Comparison of ENCODE assay signal across 9 mouse cellular contexts in the genomic region with DNA sequence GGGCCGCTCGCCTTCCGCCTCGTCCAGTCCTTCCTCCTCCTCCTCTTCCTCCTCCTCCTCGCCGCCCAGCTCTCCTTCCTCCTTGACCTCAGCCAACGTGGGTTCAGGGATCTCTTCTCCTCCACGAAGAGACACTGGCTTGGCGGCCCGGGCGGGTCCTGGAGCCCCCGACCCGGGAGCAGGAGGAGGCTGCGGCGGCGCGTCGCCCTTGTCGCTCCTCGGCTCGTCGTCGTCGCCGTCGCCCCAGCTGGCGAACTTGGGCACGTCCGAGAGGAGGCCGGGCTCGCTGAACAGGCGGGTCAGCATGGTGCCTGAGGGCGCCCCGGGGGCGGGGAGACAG. TPM values are rescaled to one million over a fixed set of nuclear protein-coding genes. Genes with fewer than 3 reads are reported as not detected.
A peak's percentile ranks its signal among the peaks of the same experiment; 100 is the strongest.
DNase-seq lines count a peak whose midpoint lies in the region; ATAC-seq and TF ChIP-seq lines count a peak whose summit lies in the region.
"Had no signal": no experiment of that assay in that cellular context is flagged by ENCODE, and none has a peak within 500 bp of the region (broad histone marks: within the 10 kb centered on the region; RNA-seq: fewer than 3 reads in every experiment).

No protein-coding gene starts in this region.

- H3K4me2 ChIP-seq in kidney, embryonic 14.5 days (replicated peaks; ENCODE audit: low read depth, low read length) = peak overlapping the region; percentile 18
- H3K4me2 ChIP-seq in embryonic facial prominence, embryonic 11.5 days (ENCODE audit: low read depth, low read length) = peak overlapping the region; percentile 26
- H3K4me2 ChIP-seq in hindbrain, embryonic 15.5 days = peak overlapping the region; percentile 55
- peak overlapping the region; percentile 36 for H3K4me2 ChIP-seq in midbrain, postnatal 0 days (ENCODE audit: low read depth, low read length, poor library complexity, severe bottlenecking)

- ATAC-seq in kidney, embryonic 14.5 days (ENCODE audit: low FRiP score, low TSS enrichment) = no peak
- ATAC-seq in embryonic facial prominence, embryonic 11.5 days (replicated peaks; ENCODE audit: insufficient number of reproducible peaks, low FRiP score, low TSS enrichment, low read depth) = no peak
- ATAC-seq in hindbrain, embryonic 15.5 days (ENCODE audit: low FRiP score, low read depth) = no peak
- ATAC-seq in midbrain, postnatal 0 days (ENCODE audit: low FRiP score) = no peak

- H3K36me3 ChIP-seq in kidney, embryonic 14.5 days (ENCODE audit: control insufficient read depth, insufficient read depth, low read length) = no peaks in the 10 kb centered on the region
- no peaks in the 10 kb centered on the region for H3K36me3 ChIP-seq in embryonic facial prominence, embryonic 11.5 days (replicated peaks; ENCODE audit: control insufficient read depth, insufficient read depth, low read depth, low read length)
- H3K36me3 ChIP-seq in hindbrain, embryonic 15.5 days = no peaks in the 10 kb centered on the region
- H3K36me3 ChIP-seq in midbrain, postnatal 0 days (ENCODE audit: insufficient read depth, low read length) = no peaks in the 10 kb centered on the region

- H3K27ac ChIP-seq in kidney, embryonic 14.5 days (ENCODE audit: low read depth, low read length) = no peak overlapping the region
- H3K27ac ChIP-seq in embryonic facial prominence, embryonic 11.5 days (replicated peaks; ENCODE audit: low read depth, low read length) = no peak overlapping the region
- H3K27ac ChIP-seq in hindbrain, embryonic 15.5 days (replicated peaks) = peak overlapping the region; percentile 87
- no peak overlapping the region for H3K27ac ChIP-seq in midbrain, postnatal 0 days (ENCODE audit: low read depth, low read length)

- H3K9ac ChIP-seq in kidney, embryonic 14.5 days (ENCODE audit: low read depth, low read length) = no peak overlapping the region
- no peak overlapping the region for H3K9ac ChIP-seq in embryonic facial prominence, embryonic 11.5 days (replicated peaks; ENCODE audit: low read length)
- peak overlapping the region; percentile 61 for H3K9ac ChIP-seq in hindbrain, embryonic 15.5 days
- peak overlapping the region; percentile 44 for H3K9ac ChIP-seq in midbrain, postnatal 0 days (replicated peaks; ENCODE audit: low read length, poor library complexity, severe bottlenecking)

- DNase-seq in kidney, postnatal 14 days = no peak
- no peak for DNase-seq in embryonic facial prominence, embryonic 11.5 days (ENCODE audit: low spot score)
- no peak for DNase-seq in midbrain, postnatal 0 days (ENCODE audit: low spot score)
- DNase-seq in ovary, postnatal 36 days (ENCODE audit: low spot score) = no peak
- DNase-seq in right cerebral cortex, postnatal 14 days = no peak
- no peak for DNase-seq in kidney, adult 18-20 months
- DNase-seq: lung, adult 18-20 months had no signal

- peaks cover 15% of the 10 kb centered on the region for H3K4me1 ChIP-seq in kidney, embryonic 14.5 days (ENCODE audit: control insufficient read depth, insufficient read depth, low read length)
- H3K4me1 ChIP-seq in embryonic facial prominence, embryonic 11.5 days (ENCODE audit: control insufficient read depth, insufficient read depth, low read length) = peaks cover 10% of the 10 kb centered on the region; the same call in 1 of the 2 replicates
- peaks cover 26% of the 10 kb centered on the region for H3K4me1 ChIP-seq in hindbrain, embryonic 15.5 days (replicated peaks)
- H3K4me1 ChIP-seq in midbrain, postnatal 0 days (ENCODE audit: insufficient read depth, low read length) = no peaks in the 10 kb centered on the region; the same call in 1 of the 2 replicates

- TF ChIP-seq CTCF in midbrain, postnatal 0 days (IDR thresholded peaks at IDR 0.05) = no peak

- no peaks in the 10 kb centered on the region for H3K9me3 ChIP-seq in kidney, embryonic 14.5 days (ENCODE audit: control insufficient read depth, low read length)
- H3K9me3 ChIP-seq in embryonic facial prominence, embryonic 11.5 days (replicated peaks; ENCODE audit: control insufficient read depth, low read length) = no peaks in the 10 kb centered on the region
- no peaks in the 10 kb centered on the region for H3K9me3 ChIP-seq in hindbrain, embryonic 15.5 days
- no peaks in the 10 kb centered on the region for H3K9me3 ChIP-seq in midbrain, postnatal 0 days (ENCODE audit: low read length)

- WGBS in kidney, embryonic 14.5 days = under 1% methylated on average over 33 of the region's 35 CpGs
- WGBS in embryonic facial prominence, embryonic 11.5 days = 1% methylated on average over 35 of the region's 35 CpGs
- WGBS in hindbrain, embryonic 15.5 days = under 1% methylated on average over 33 of the region's 35 CpGs
- 1% methylated on average over 35 of the region's 35 CpGs for WGBS in midbrain, postnatal 0 days

- peaks cover 99% of the 10 kb centered on the region for H3K27me3 ChIP-seq in kidney, embryonic 14.5 days (ENCODE audit: control insufficient read depth, insufficient read depth, low read length)
- H3K27me3 ChIP-seq in embryonic facial prominence, embryonic 11.5 days (ENCODE audit: control insufficient read depth, insufficient read depth, low read length) = peaks cover 93% of the 10 kb centered on the region
- peaks cover 76% of the 10 kb centered on the region for H3K27me3 ChIP-seq in hindbrain, embryonic 15.5 days
- peaks cover 79% of the 10 kb centered on the region for H3K27me3 ChIP-seq in midbrain, postnatal 0 days (ENCODE audit: insufficient read depth, low read length)

- H3K4me3 ChIP-seq in kidney, embryonic 14.5 days (ENCODE audit: low read length) = peak overlapping the region; percentile 23
- peak overlapping the region; percentile 9 for H3K4me3 ChIP-seq in embryonic facial prominence, embryonic 11.5 days (ENCODE audit: low read depth, low read length)
- peak overlapping the region; percentile 46 for H3K4me3 ChIP-seq in hindbrain, embryonic 15.5 days
- peak overlapping the region; percentile 30 for H3K4me3 ChIP-seq in midbrain, postnatal 0 days (ENCODE audit: low read depth, low read length)

RNA-seq across cellular contexts. Expression of a gene that starts 1.4 kb away (rescaled TPM):
- not detected in 2 replicates for polyA plus RNA-seq in kidney, embryonic 14.5 days (2014; fragmentation: Nextera tagmentation; extraction: Ambion mirVana)
- 0.13 and 0.24 TPM in 2 replicates for polyA plus RNA-seq in embryonic facial prominence, embryonic 11.5 days (2014; fragmentation: Nextera tagmentation; extraction: Ambion mirVana)
- polyA plus RNA-seq in hindbrain, embryonic 15.5 days (2015; fragmentation: Nextera tagmentation; extraction: Ambion mirVana) = 20.9 and 28.6 TPM in 2 replicates
- 11.6 and 24.4 TPM in 2 replicates for total RNA-seq in midbrain, postnatal 0 days (2014; rRNA removed)
- 2.1 and 3.3 TPM in 2 replicates for polyA plus RNA-seq in midbrain, postnatal 0 days (2015; fragmentation: Nextera tagmentation; extraction: Ambion mirVana)

RNA-seq across cellular contexts. Expression of a gene that starts 20.2 kb away (rescaled TPM):
- 0.87 and 1.7 TPM in 2 replicates for polyA plus RNA-seq in kidney, embryonic 14.5 days (2014; fragmentation: Nextera tagmentation; extraction: Ambion mirVana)
- polyA plus RNA-seq in embryonic facial prominence, embryonic 11.5 days (2014; fragmentation: Nextera tagmentation; extraction: Ambion mirVana) = 0.24 and 0.31 TPM in 2 replicates
- 6.1 and 6.9 TPM in 2 replicates for polyA plus RNA-seq in hindbrain, embryonic 15.5 days (2015; fragmentation: Nextera tagmentation; extraction: Ambion mirVana)
- total RNA-seq in midbrain, postnatal 0 days (2014; rRNA removed) = 1.8 and 5.0 TPM in 2 replicates
- 4.2 and 5.3 TPM in 2 replicates for polyA plus RNA-seq in midbrain, postnatal 0 days (2015; fragmentation: Nextera tagmentation; extraction: Ambion mirVana)

RNA-seq across cellular contexts. Expression of a gene that starts 30.2 kb away (rescaled TPM):
- polyA plus RNA-seq in kidney, embryonic 14.5 days (2014; fragmentation: Nextera tagmentation; extraction: Ambion mirVana) = 34.9 and 42.0 TPM in 2 replicates
- polyA plus RNA-seq in embryonic facial prominence, embryonic 11.5 days (2014; fragmentation: Nextera tagmentation; extraction: Ambion mirVana) = 31.1 and 33.8 TPM in 2 replicates
- 36.5 and 40.3 TPM in 2 replicates for polyA plus RNA-seq in hindbrain, embryonic 15.5 days (2015; fragmentation: Nextera tagmentation; extraction: Ambion mirVana)
- 31.2 and 56.1 TPM in 2 replicates for total RNA-seq in midbrain, postnatal 0 days (2014; rRNA removed)
- 23.8 and 28.2 TPM in 2 replicates for polyA plus RNA-seq in midbrain, postnatal 0 days (2015; fragmentation: Nextera tagmentation; extraction: Ambion mirVana)

RNA-seq across cellular contexts. Expression of a gene that starts 55.6 kb away (rescaled TPM):
- 1.3 and 2.3 TPM in 2 replicates for polyA plus RNA-seq in kidney, embryonic 14.5 days (2014; fragmentation: Nextera tagmentation; extraction: Ambion mirVana)
- 0.29 and 0.46 TPM in 2 replicates for polyA plus RNA-seq in embryonic facial prominence, embryonic 11.5 days (2014; fragmentation: Nextera tagmentation; extraction: Ambion mirVana)
- polyA plus RNA-seq in hindbrain, embryonic 15.5 days (2015; fragmentation: Nextera tagmentation; extraction: Ambion mirVana) = 0.39 TPM in 1 of 2 replicates, not detected in the other
- not detected in 2 replicates for total RNA-seq in midbrain, postnatal 0 days (2014; rRNA removed)
- not detected in 2 replicates for polyA plus RNA-seq in midbrain, postnatal 0 days (2015; fragmentation: Nextera tagmentation; extraction: Ambion mirVana)

RNA-seq across cellular contexts. Expression of a gene that starts 58.2 kb away (rescaled TPM):
- polyA plus RNA-seq in kidney, embryonic 14.5 days (2014; fragmentation: Nextera tagmentation; extraction: Ambion mirVana) = 0.84 and 2.2 TPM in 2 replicates
- polyA plus RNA-seq in embryonic facial prominence, embryonic 11.5 days (2014; fragmentation: Nextera tagmentation; extraction: Ambion mirVana) = 0.18 and 0.24 TPM in 2 replicates
- 3.7 and 4.0 TPM in 2 replicates for polyA plus RNA-seq in hindbrain, embryonic 15.5 days (2015; fragmentation: Nextera tagmentation; extraction: Ambion mirVana)
- 1.1 and 4.3 TPM in 2 replicates for total RNA-seq in midbrain, postnatal 0 days (2014; rRNA removed)
- 3.4 and 3.9 TPM in 2 replicates for polyA plus RNA-seq in midbrain, postnatal 0 days (2015; fragmentation: Nextera tagmentation; extraction: Ambion mirVana)

Comparison
In these comparisons a context has a peak if more than half of its experiments do, and no peak if none do; other contexts are left out.
1. H3K9ac ChIP-seq: peak in hindbrain, embryonic 15.5 days (single experiment) and midbrain, postnatal 0 days (single experiment); none in kidney, embryonic 14.5 days (single experiment) and embryonic facial prominence, embryonic 11.5 days (single experiment).
2. Peak in every context shown above with its lines, with median percentiles within 50 percentile points of each other: H3K4me2 ChIP-seq and H3K4me3 ChIP-seq.